Mouse (Mus musculus) liver, embryonic 13.5 days (tissue): Measurements from ENCODE around the gene Tmem163. TPM values are rescaled to one million over a fixed set of nuclear protein-coding genes. Genes with fewer than 3 reads are reported as not detected.

Experiments
- ATAC-seq: fragments of 200-750 bp; cut with Nextera tagmentation; 2 replicates; pipeline ENCODE4 v1.8.0; 2017; ENCODE audit warnings: low read depth, mild to moderate bottlenecking, moderate number of reproducible peaks, moderate library complexity
- DNase-seq: peaks from one replicate; pipeline ENCODE4 v3.0.0; 2022
- H3K27ac ChIP-seq: fragments of 300-500 bp; sonication (generic); 2 replicates; pipeline ENCODE4 v1.5.1; 2015; ENCODE audit warnings: moderate library complexity, mild to moderate bottlenecking, inconsistent platforms
- H3K27me3 ChIP-seq: fragments of 300-500 bp; sonication (generic); 2 replicates; pipeline ENCODE4 v1.6.1; 2015; ENCODE audit warnings: mild to moderate bottlenecking, inconsistent platforms
- H3K36me3 ChIP-seq: fragments of 300-500 bp; sonication (generic); 2 replicates; pipeline ENCODE4 v1.6.1; 2015; ENCODE audit warnings: mild to moderate bottlenecking, inconsistent platforms
- H3K4me1 ChIP-seq: fragments of 300-500 bp; sonication (generic); replicated peaks from 2 replicates; pipeline ENCODE4 v1.6.1; 2015; ENCODE audit warnings: inconsistent platforms
- H3K4me2 ChIP-seq: fragments of 300-500 bp; sonication (generic); 2 replicates; pipeline ENCODE4 v1.6.1; 2015; ENCODE audit warnings: inconsistent platforms, mild to moderate bottlenecking, moderate library complexity
- H3K4me3 ChIP-seq: fragments of 300-500 bp; sonication (generic); replicated peaks from 2 replicates; pipeline ENCODE4 v1.5.1; 2015; ENCODE audit warnings: mild to moderate bottlenecking, inconsistent platforms
- H3K9ac ChIP-seq: fragments of 300-500 bp; sonication (generic); 2 replicates; pipeline ENCODE4 v1.6.1; 2015; ENCODE audit warnings: mild to moderate bottlenecking, inconsistent platforms
- H3K9me3 ChIP-seq: fragments of 300-500 bp; sonication (generic); replicated peaks from 2 replicates; pipeline ENCODE4 v1.6.1; 2016; ENCODE audit warnings: inconsistent platforms
- WGBS: fragments of 180-500 bp; shearing (Covaris S2); methylation state at CpG from one replicate; pipeline ENCODE4 v1.1.7; 2015; ENCODE audit not compliant: insufficient replicate concordance; 5-methylcytosine and 5-hydroxymethylcytosine counted together
- polyA plus RNA-seq: library from polyadenylated mRNA; unstranded; fragments of >200 nt; fragmentation: Nextera tagmentation; extraction: Ambion mirVana; gene quantifications from 2 replicates; pipeline ENCODE4 v1.2.1, GENCODE M21; 2015

Tmem163 gene
- polyA plus RNA-seq, 1 experiment from 2014 or later, result 0.51 TPM

- no peak overlapping the region for H3K27ac ChIP-seq
- no peak overlapping the region for H3K9ac ChIP-seq
- DNase-seq (no peak), ATAC-seq (no peak)
- H3K4me1 ChIP-seq, result no peaks in the 10 kb centered on the region
- WGBS, result 20% methylated on average over 2 of the region's 2 CpGs
- no peaks in the 10 kb centered on the region for H3K9me3 ChIP-seq
- no peak overlapping the region for H3K4me2 ChIP-seq
- H3K4me3 ChIP-seq, result no peak overlapping the region
- no peaks in the 10 kb centered on the region for H3K27me3 ChIP-seq
- no peaks in the 10 kb centered on the region for H3K36me3 ChIP-seq
These were observed 41.4 kb downstream of the Tmem163 start for GRCm38 (mm10) chr1:127637917-127638316.

- Histone ChIP-seq H3K36me3 (no peaks in the 10 kb centered on the region), H3K4me1 (no peaks in the 10 kb centered on the region), H3K27ac (no peak overlapping the region), H3K27me3 (no peaks in the 10 kb centered on the region), H3K9ac (no peak overlapping the region), H3K4me3 (no peak overlapping the region), H3K4me2 (no peak overlapping the region), H3K9me3 (no peaks in the 10 kb centered on the region)
- DNase-seq (no peak), ATAC-seq (no peak)
- 62% methylated on average over 7 of the region's 7 CpGs for WGBS
These were observed 52.2 kb downstream of the Tmem163 start for GRCm38 (mm10) chr1:127627151-127627550.

- Histone ChIP-seq H3K27ac (no peak overlapping the region), H3K9ac (no peak overlapping the region), H3K4me1 (no peaks in the 10 kb centered on the region), H3K27me3 (no peaks in the 10 kb centered on the region), H3K4me3 (no peak overlapping the region), H3K36me3 (no peaks in the 10 kb centered on the region), H3K9me3 (no peaks in the 10 kb centered on the region), H3K4me2 (no peak overlapping the region)
- DNase-seq (peak; percentile 3), ATAC-seq (0 out of 2 replicates have a peak, but pooled peaks have one; percentile 31)
- 33% methylated on average over 5 of the region's 5 CpGs for WGBS
These were observed 53.6 kb downstream of the Tmem163 start for GRCm38 (mm10) chr1:127625577-127626362.

GRCm38 (mm10) chr1:127622349-127622748 lies 57.0 kb downstream of the Tmem163 start:
- H3K4me3 ChIP-seq, result no peak overlapping the region
- H3K4me1 ChIP-seq, result no peaks in the 10 kb centered on the region
- no peaks in the 10 kb centered on the region for H3K9me3 ChIP-seq
- 75% methylated on average over 5 of the region's 5 CpGs for WGBS
- no peak overlapping the region for H3K9ac ChIP-seq
- DNase-seq (no peak), ATAC-seq (no peak)
- H3K36me3 ChIP-seq, result no peaks in the 10 kb centered on the region
- H3K27ac ChIP-seq, result no peak overlapping the region
- no peaks in the 10 kb centered on the region for H3K27me3 ChIP-seq
- H3K4me2 ChIP-seq, result no peak overlapping the region

- DNase-seq (no peak), ATAC-seq (no peak)
- H3K9me3 ChIP-seq, result no peaks in the 10 kb centered on the region
- no peak overlapping the region for H3K4me3 ChIP-seq
- no peaks in the 10 kb centered on the region for H3K27me3 ChIP-seq
- WGBS, result 69% methylated on average over 6 of the region's 6 CpGs
- H3K27ac ChIP-seq, result no peak overlapping the region
- H3K4me2 ChIP-seq, result no peak overlapping the region
- H3K9ac ChIP-seq, result no peak overlapping the region
- H3K4me1 ChIP-seq, result no peaks in the 10 kb centered on the region
- no peaks in the 10 kb centered on the region for H3K36me3 ChIP-seq
These were observed 60.3 kb downstream of the Tmem163 start for GRCm38 (mm10) chr1:127619036-127619435.

GRCm38 (mm10) chr1:127610378-127610777 lies 69.0 kb downstream of the Tmem163 start:
- DNase-seq (no peak), ATAC-seq (no peak)
- Histone ChIP-seq H3K27ac (no peak overlapping the region), H3K4me2 (no peak overlapping the region), H3K27me3 (no peaks in the 10 kb centered on the region), H3K36me3 (no peaks in the 10 kb centered on the region), H3K4me1 (no peaks in the 10 kb centered on the region), H3K9ac (no peak overlapping the region), H3K9me3 (no peaks in the 10 kb centered on the region), H3K4me3 (no peak overlapping the region)
- 58% methylated on average over 3 of the region's 3 CpGs for WGBS

- 55% methylated on average over 2 of the region's 2 CpGs for WGBS
These were observed 69.5 kb downstream of the Tmem163 start for GRCm38 (mm10) chr1:127609814-127610213.

GRCm38 (mm10) chr1:127608326-127608725 lies 71.0 kb downstream of the Tmem163 start:
- WGBS, result 66% methylated on average over 3 of the region's 3 CpGs
- DNase-seq, result no peak
- no peaks in the 10 kb centered on the region for H3K36me3 ChIP-seq
- H3K27me3 ChIP-seq, result no peaks in the 10 kb centered on the region
- H3K4me1 ChIP-seq, result no peaks in the 10 kb centered on the region
- H3K4me2 ChIP-seq, result no peak overlapping the region
- H3K27ac ChIP-seq, result no peak overlapping the region
- no peak overlapping the region for H3K9ac ChIP-seq
- no peaks in the 10 kb centered on the region for H3K9me3 ChIP-seq
- no peak overlapping the region for H3K4me3 ChIP-seq
- no peak for ATAC-seq

More at GRCm38 (mm10) chr1:127609814-127610213, 69.5 kb downstream of the Tmem163 start:
- Histone ChIP-seq H3K9ac (no peak overlapping the region), H3K4me2 (no peak overlapping the region), H3K9me3 (no peaks in the 10 kb centered on the region), H3K4me1 (no peaks in the 10 kb centered on the region), H3K4me3 (no peak overlapping the region), H3K27ac (no peak overlapping the region), H3K27me3 (no peaks in the 10 kb centered on the region), H3K36me3 (no peaks in the 10 kb centered on the region)
- no peak for DNase-seq
- no peak for ATAC-seq

- H3K4me3 ChIP-seq, result no peak overlapping the region
- H3K27me3 ChIP-seq, result no peaks in the 10 kb centered on the region
These were observed 75.4 kb downstream of the Tmem163 start for GRCm38 (mm10) chr1:127603697-127604631.

GRCm38 (mm10) chr1:127596143-127596542 lies 83.2 kb downstream of the Tmem163 start:
- no peak for DNase-seq
- Histone ChIP-seq H3K9ac (no peak overlapping the region), H3K27ac (no peak overlapping the region), H3K27me3 (no peaks in the 10 kb centered on the region), H3K36me3 (no peaks in the 10 kb centered on the region), H3K4me3 (no peak overlapping the region), H3K4me1 (no peaks in the 10 kb centered on the region), H3K4me2 (no peak overlapping the region), H3K9me3 (no peaks in the 10 kb centered on the region)
- 65% methylated on average over 4 of the region's 4 CpGs for WGBS
- ATAC-seq, result no peak

More at GRCm38 (mm10) chr1:127603697-127604631, 75.4 kb downstream of the Tmem163 start:
- Histone ChIP-seq H3K36me3 (no peaks in the 10 kb centered on the region), H3K4me1 (no peaks in the 10 kb centered on the region), H3K9ac (no peak overlapping the region), H3K4me2 (no peak overlapping the region), H3K27ac (no peak overlapping the region), H3K9me3 (no peaks in the 10 kb centered on the region)
- 67% methylated on average over 9 of the region's 9 CpGs for whole genome bisulfite sequencing
- DNase-seq, result no peak
- no peak for ATAC-seq

- H3K27me3 ChIP-seq, result no peaks in the 10 kb centered on the region
- no peaks in the 10 kb centered on the region for H3K9me3 ChIP-seq
- no peak overlapping the region for H3K9ac ChIP-seq
- H3K36me3 ChIP-seq, result no peaks in the 10 kb centered on the region
- no peak overlapping the region for H3K4me2 ChIP-seq
- ATAC-seq (no peak), DNase-seq (no peak)
- H3K27ac ChIP-seq, result no peak overlapping the region
- H3K4me3 ChIP-seq, result no peak overlapping the region
- H3K4me1 ChIP-seq, result no peaks in the 10 kb centered on the region
- 20% methylated on average over 1 of the region's 1 CpGs for WGBS
These were observed 83.6 kb downstream of the Tmem163 start for GRCm38 (mm10) chr1:127595735-127596134.
